Mouse (Mus musculus): ENCODE results near the gene Lingo1.

Lingo1 gene

GRCm38 (mm10) chr9:56630945-56631344 is 165.3 kb downstream of the Lingo1 start:
- no peak for DNase-seq

- DNase-seq = no peak
Measured at GRCm38 (mm10) chr9:56629674-56630397, 166.4 kb downstream of the Lingo1 start.

GRCm38 (mm10) chr9:56627295-56627694 is 169.0 kb downstream of the Lingo1 start:
- no peak for DNase-seq

- DNase-seq = no peak
Measured at GRCm38 (mm10) chr9:56624923-56625322, 171.3 kb downstream of the Lingo1 start.

- no peak for DNase-seq
Measured at GRCm38 (mm10) chr9:56623361-56623760, 172.9 kb downstream of the Lingo1 start.

- no peak for DNase-seq
Measured at GRCm38 (mm10) chr9:56622761-56623160, 173.5 kb downstream of the Lingo1 start.

- no peak for DNase-seq
Measured at GRCm38 (mm10) chr9:56620512-56621371, 175.5 kb downstream of the Lingo1 start.

- no peak for DNase-seq
Measured at GRCm38 (mm10) chr9:56619715-56620114, 176.6 kb downstream of the Lingo1 start.

GRCm38 (mm10) chr9:56618660-56619059 is 177.6 kb downstream of the Lingo1 start:
- no peak for DNase-seq

- no peak for DNase-seq
Measured at GRCm38 (mm10) chr9:56616061-56616460, 180.2 kb downstream of the Lingo1 start.

- DNase-seq = no peak
Measured at GRCm38 (mm10) chr9:56612798-56613183, 183.5 kb downstream of the Lingo1 start.

- DNase-seq = no peak
Measured at GRCm38 (mm10) chr9:56611912-56612797, 184.1 kb downstream of the Lingo1 start.

- DNase-seq = no peak
Measured at GRCm38 (mm10) chr9:56610955-56611354, 185.3 kb downstream of the Lingo1 start.

GRCm38 (mm10) chr9:56610466-56610865 is 185.8 kb downstream of the Lingo1 start:
- DNase-seq = no peak

- DNase-seq = no peak
Measured at GRCm38 (mm10) chr9:56609486-56609885, 186.8 kb downstream of the Lingo1 start.

GRCm38 (mm10) chr9:56608691-56609351 is 187.4 kb downstream of the Lingo1 start:
- DNase-seq = no peak

GRCm38 (mm10) chr9:56606082-56606740 is 190.1 kb downstream of the Lingo1 start:
- no peak for DNase-seq

- DNase-seq = no peak
Measured at GRCm38 (mm10) chr9:56605443-56605806, 190.8 kb downstream of the Lingo1 start.

- DNase-seq = no peak
Measured at GRCm38 (mm10) chr9:56604797-56605442, 191.3 kb downstream of the Lingo1 start.

- no peak for DNase-seq
Measured at GRCm38 (mm10) chr9:56600655-56601054, 195.6 kb downstream of the Lingo1 start.

- DNase-seq = no peak
Measured at GRCm38 (mm10) chr9:56592639-56593038, 203.6 kb downstream of the Lingo1 start.
